Mouse (Mus musculus) neural tube, embryonic 15.5 days (tissue): ENCODE data around the gene Dhdds. TPM values are rescaled to one million over a fixed set of nuclear protein-coding genes. Genes with fewer than 3 reads are reported as not detected.

Experiments used
- ATAC-seq: fragments of 200-750 bp; cut with Nextera tagmentation; 2 replicates; pipeline ENCODE4 v1.8.0; 2017; ENCODE audit warnings: mild to moderate bottlenecking, moderate TSS enrichment, moderate library complexity; ENCODE audit not compliant: low FRiP score
- H3K27ac ChIP-seq: fragments of 300-500 bp; sonication (generic); replicated peaks from 2 replicates; pipeline ENCODE4 v1.5.1; 2015; ENCODE audit warnings: mild to moderate bottlenecking, inconsistent platforms
- H3K27me3 ChIP-seq: fragments of 300-500 bp; sonication (generic); replicated peaks from 2 replicates; pipeline ENCODE4 v1.6.1; 2015; ENCODE audit warnings: inconsistent platforms
- H3K36me3 ChIP-seq: fragments of 300-500 bp; sonication (generic); 2 replicates; pipeline ENCODE4 v1.6.1; 2015; ENCODE audit warnings: inconsistent platforms
- H3K4me1 ChIP-seq: fragments of 300-500 bp; sonication (generic); 2 replicates; pipeline ENCODE4 v1.6.1; 2015; ENCODE audit warnings: inconsistent platforms
- H3K4me2 ChIP-seq: fragments of 300-500 bp; sonication (generic); 2 replicates; pipeline ENCODE4 v1.6.1; 2015; ENCODE audit warnings: inconsistent platforms, mild to moderate bottlenecking, moderate library complexity
- H3K4me3 ChIP-seq: fragments of 300-500 bp; sonication (generic); replicated peaks from 2 replicates; pipeline ENCODE4 v1.5.1; 2015; ENCODE audit warnings: mild to moderate bottlenecking, inconsistent platforms
- H3K9ac ChIP-seq: fragments of 300-500 bp; sonication (generic); replicated peaks from 2 replicates; pipeline ENCODE4 v1.6.1; 2015; ENCODE audit warnings: mild to moderate bottlenecking, inconsistent platforms
- H3K9me3 ChIP-seq: fragments of 300-500 bp; sonication (generic); replicated peaks from 2 replicates; pipeline ENCODE4 v1.6.1; 2016; ENCODE audit warnings: inconsistent platforms
- WGBS: fragments of 180-500 bp; shearing (Covaris S2); methylation state at CpG from one replicate; pipeline ENCODE4 v1.1.7; 2015; ENCODE audit warnings: mixed read lengths; 5-methylcytosine and 5-hydroxymethylcytosine counted together
- polyA plus RNA-seq: library from polyadenylated mRNA; unstranded; fragments of >200 nt; fragmentation: Nextera tagmentation; extraction: Ambion mirVana; gene quantifications from 2 replicates; pipeline ENCODE4 v1.2.1, GENCODE M21; 2015

The Dhdds gene
- 47.0 and 47.4 TPM in 2 replicates for polyA plus RNA-seq

DNA sequence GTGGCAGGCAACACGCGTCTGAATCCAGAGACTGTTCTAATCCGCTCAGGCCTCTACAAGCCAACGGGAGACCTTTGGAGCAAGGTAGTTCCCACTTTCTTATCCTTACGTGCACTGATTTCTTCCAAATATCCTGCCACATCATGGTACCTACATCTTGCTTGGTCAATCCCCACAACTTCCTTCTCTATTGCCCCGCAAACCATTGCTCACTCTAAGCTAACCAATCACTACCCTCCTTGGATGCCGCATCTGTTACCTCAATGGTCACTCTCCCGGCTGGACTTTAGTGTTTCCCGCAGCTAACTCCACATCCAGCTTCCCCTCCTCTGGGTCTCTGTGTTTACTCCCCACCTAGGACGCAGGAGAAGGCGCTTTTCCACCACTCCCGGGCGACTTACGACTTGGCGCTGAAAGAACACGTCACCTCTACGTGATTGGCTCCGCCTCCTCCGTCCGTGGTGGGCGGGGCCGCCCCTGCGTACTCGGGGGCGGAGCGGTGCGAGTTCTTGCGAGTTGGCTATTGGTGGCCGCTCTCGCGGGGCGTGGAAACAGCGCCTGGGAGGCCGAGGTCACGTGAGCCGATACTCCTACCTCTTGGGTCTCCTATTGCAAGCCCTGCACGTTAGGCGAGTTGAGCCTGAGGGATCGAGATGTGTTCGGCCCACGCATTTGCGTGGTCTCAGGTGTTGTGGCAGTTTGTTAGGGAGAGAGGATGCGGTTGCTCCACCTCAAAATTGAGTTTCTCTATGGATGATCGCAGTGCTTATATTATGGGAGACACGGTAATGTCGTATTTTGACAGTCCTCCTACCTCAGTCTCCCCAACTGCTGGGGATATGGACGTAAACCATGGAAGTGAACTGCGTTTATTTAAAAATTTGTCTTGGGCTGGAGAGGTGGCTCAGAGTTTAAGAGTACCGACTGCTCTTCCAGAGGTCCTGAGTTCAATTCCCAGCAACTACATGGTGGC lies at the start of gene Dhdds:
TSS of gene Dhdds (minus strand) at position 453 of the 973 bp plus-strand sequence.
- H3K27ac ChIP-seq: peak within 1 kb of the TSS; percentile 66
- peaks cover 15% of the 10 kb centered on the region for H3K4me1 ChIP-seq
- peaks cover 10% of the 10 kb centered on the region for H3K36me3 ChIP-seq
- H3K9ac ChIP-seq: peak within 1 kb of the TSS; percentile 67
- peak; percentile 98 for ATAC-seq
- peak within 1 kb of the TSS; percentile 69 for H3K4me3 ChIP-seq
- WGBS: under 1% methylated on average over 49 of the region's 49 CpGs
- peak within 1 kb of the TSS; percentile 93 for H3K4me2 ChIP-seq
- H3K9me3 ChIP-seq: no peaks in the 10 kb centered on the region
- no peaks in the 10 kb centered on the region for H3K27me3 ChIP-seq

DNA sequence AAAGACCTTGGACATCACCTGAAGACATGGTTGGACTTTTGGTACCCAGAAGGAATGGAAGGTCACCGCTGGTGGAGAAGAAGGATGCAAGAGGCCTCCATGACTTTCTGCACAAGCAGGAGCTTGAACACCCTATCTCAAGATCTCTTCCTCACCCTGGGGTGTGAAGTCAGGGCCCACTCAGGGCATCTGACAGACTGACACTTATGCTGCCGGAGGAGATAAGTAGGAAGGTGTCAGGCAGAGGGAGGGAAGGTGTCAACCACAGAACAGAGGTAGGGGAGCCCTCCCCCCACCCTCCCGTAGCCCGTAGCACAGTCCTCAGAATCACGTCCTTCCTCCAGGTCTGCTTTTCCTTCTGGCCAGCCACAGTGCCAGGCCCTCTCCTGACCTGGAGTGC lies 46.9 kb upstream of the Dhdds start:
- ATAC-seq: no peak
- no peak overlapping the region for H3K27ac ChIP-seq
- H3K27me3 ChIP-seq: no peaks in the 10 kb centered on the region
- WGBS: 88% methylated on average over 5 of the region's 5 CpGs
- H3K4me3 ChIP-seq: no peak overlapping the region
- no peaks in the 10 kb centered on the region for H3K9me3 ChIP-seq
- no peak overlapping the region for H3K9ac ChIP-seq
- H3K4me1 ChIP-seq: peaks cover 3% of the 10 kb centered on the region; the same call in 1 of the 2 replicates
- no peaks in the 10 kb centered on the region for H3K36me3 ChIP-seq
- no peak overlapping the region for H3K4me2 ChIP-seq

DNA sequence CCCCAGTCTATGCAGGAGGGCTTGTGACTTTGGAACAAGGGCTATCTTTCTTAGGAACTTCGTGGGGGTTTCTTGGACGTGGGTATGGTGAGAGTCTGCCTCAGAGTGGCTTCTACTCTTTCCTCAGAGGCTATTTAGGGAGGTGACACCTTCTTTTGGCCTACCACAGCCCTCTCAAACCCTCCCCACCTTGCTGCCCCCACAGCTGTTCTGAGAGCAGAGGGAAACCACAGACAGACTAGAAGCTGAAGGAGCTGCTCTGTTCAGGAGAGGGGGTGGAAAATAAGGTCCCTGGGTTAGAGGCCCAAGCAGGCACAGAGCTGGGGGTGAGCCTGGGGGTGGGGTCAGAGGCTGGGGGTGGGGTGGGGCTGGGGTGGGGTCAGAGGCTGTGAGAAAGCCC lies 42.3 kb upstream of the Dhdds start:
- no peak for ATAC-seq
- 61% methylated on average over 2 of the region's 2 CpGs for WGBS

DNA sequence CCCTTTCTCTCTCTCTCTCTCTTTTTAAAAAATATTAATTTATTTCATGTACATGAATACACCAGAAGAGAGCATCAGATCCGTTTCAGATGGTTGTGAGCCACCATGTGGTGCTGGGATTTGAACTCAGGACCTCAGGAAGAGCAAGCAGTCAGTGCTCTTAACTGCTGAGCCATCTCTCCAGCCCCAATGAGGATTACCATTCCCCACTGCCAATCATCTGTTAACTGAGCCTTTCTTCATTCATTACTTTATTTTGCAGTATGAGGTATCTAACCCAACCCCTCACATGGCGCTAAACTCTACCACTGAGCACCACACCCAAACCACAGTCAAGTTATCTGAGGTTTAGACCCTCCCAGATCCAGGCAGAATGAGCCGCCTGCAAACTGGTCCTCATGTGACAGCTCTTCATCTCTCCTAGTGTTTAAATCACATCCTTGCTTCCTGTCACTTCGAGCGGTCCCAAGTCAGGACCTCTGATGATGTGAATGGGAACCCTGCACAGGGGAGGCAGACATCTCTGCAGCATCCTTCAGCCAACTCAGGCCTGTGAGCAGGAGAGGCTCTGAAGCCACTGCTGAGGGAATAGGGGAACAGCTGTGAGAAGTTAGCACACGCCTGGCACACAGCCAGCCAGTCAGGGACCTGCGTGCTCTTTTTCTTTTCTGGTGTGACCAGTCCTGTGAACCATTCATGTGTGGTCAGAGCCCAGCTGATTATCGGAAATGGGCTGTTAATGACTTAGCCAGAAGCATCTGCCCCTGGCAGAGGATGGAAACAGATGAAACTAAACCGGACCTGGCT lies 40.8 kb upstream of the Dhdds start:
- Histone ChIP-seq H3K27me3 (no peaks in the 10 kb centered on the region), H3K4me3 (no peak overlapping the region), H3K4me2 (no peak overlapping the region), H3K9me3 (no peaks in the 10 kb centered on the region), H3K27ac (no peak overlapping the region), H3K4me1 (peaks cover 4% of the 10 kb centered on the region; the same call in 1 of the 2 replicates), H3K9ac (no peak overlapping the region), H3K36me3 (no peaks in the 10 kb centered on the region)
- ATAC-seq: no peak
- 52% methylated on average over 9 of the region's 9 CpGs for WGBS

More for the DNA sequence above, 42.3 kb upstream of the Dhdds start:
- Histone ChIP-seq H3K27me3 (no peaks in the 10 kb centered on the region), H3K27ac (no peak overlapping the region), H3K9me3 (no peaks in the 10 kb centered on the region), H3K4me2 (no peak overlapping the region), H3K4me3 (no peak overlapping the region), H3K4me1 (peaks cover 4% of the 10 kb centered on the region; the same call in 1 of the 2 replicates), H3K36me3 (no peaks in the 10 kb centered on the region), H3K9ac (no peak overlapping the region)

DNA sequence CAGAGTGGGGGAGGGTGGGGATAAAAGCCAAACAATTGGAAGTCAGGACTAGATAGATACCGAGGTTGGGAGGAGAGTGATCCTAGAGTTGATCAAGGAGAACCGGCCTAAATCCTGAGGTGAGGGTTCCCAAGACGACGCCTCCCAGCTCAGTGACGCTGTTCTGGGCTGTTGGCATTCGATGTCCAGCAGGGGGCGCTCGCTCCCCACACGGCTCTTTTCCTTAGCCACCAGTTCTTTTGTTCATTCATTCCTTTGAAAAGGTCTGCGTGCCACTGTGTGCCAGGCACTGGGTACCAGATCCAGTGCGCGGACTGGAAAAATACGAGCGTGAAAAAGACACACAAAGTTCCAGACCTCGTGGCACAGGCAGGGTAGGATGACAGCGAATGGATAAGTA lies 35.2 kb upstream of the Dhdds start:
- H3K4me3 ChIP-seq: no peak overlapping the region
- H3K27ac ChIP-seq: no peak overlapping the region
- no peak for ATAC-seq
- H3K4me1 ChIP-seq: peaks cover 5% of the 10 kb centered on the region; the same call in 1 of the 2 replicates
- peak overlapping the region; percentile 33; the same call in 1 of the 2 replicates for H3K4me2 ChIP-seq
- no peaks in the 10 kb centered on the region for H3K27me3 ChIP-seq
- WGBS: 4% methylated on average over 16 of the region's 16 CpGs
- H3K36me3 ChIP-seq: no peaks in the 10 kb centered on the region
- no peak overlapping the region; the same call in 1 of the 2 replicates for H3K9ac ChIP-seq
- no peaks in the 10 kb centered on the region for H3K9me3 ChIP-seq

DNA sequence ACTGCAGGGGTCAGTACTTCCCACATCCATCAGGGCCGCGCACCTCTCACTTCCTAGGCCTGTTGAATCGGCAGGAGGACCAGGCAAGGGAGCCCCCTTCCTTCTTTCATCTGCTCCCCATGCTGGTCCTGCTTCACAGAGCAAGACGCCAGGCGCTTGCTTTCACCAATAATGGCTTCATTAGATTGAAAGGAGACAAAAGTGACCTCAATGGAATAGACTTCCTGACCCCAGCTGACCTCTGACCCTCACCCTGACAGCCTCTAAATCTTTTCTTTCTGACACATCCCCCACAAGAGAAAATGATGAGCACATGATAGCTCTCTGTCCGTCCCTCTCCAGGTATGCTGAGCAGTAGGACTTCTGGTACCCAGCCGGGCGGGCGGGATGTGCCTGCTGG lies 25.1 kb upstream of the Dhdds start:
- Histone ChIP-seq H3K27me3 (no peaks in the 10 kb centered on the region), H3K4me2 (no peak overlapping the region), H3K4me1 (no peaks in the 10 kb centered on the region), H3K27ac (no peak overlapping the region), H3K4me3 (no peak overlapping the region), H3K36me3 (no peaks in the 10 kb centered on the region), H3K9ac (no peak overlapping the region), H3K9me3 (no peaks in the 10 kb centered on the region)
- 35% methylated on average over 9 of the region's 9 CpGs for WGBS
- no peak for ATAC-seq

DNA sequence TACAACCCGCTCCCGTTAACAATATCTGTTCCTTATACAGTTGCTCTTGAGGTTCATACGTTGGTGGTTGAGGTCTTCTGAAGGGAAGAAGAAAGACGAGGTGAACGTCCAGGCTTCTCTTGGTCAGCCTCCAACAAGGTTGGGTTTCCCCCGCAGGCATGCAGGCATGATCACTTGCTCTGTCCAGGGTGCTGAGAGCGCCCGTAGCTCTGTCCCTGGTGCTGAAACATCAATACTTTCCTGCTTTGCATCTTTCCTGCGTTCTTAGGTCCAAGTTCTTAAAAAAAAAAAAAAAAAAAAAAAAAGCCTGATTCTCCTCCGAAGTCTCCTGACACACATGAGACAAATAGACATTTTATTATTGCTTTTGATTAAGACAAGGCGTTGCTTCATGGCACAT lies 19.9 kb upstream of the Dhdds start:
- Histone ChIP-seq H3K4me3 (peak overlapping the region; percentile 5; the same call in 1 of the 2 replicates), H3K36me3 (no peaks in the 10 kb centered on the region), H3K9me3 (no peaks in the 10 kb centered on the region), H3K9ac (no peak overlapping the region), H3K27ac (no peak overlapping the region), H3K27me3 (peaks cover 26% of the 10 kb centered on the region), H3K4me1 (peaks cover 42% of the 10 kb centered on the region), H3K4me2 (peak overlapping the region; percentile 64)
- ATAC-seq: no peak
- 4% methylated on average over 11 of the region's 11 CpGs for WGBS

DNA sequence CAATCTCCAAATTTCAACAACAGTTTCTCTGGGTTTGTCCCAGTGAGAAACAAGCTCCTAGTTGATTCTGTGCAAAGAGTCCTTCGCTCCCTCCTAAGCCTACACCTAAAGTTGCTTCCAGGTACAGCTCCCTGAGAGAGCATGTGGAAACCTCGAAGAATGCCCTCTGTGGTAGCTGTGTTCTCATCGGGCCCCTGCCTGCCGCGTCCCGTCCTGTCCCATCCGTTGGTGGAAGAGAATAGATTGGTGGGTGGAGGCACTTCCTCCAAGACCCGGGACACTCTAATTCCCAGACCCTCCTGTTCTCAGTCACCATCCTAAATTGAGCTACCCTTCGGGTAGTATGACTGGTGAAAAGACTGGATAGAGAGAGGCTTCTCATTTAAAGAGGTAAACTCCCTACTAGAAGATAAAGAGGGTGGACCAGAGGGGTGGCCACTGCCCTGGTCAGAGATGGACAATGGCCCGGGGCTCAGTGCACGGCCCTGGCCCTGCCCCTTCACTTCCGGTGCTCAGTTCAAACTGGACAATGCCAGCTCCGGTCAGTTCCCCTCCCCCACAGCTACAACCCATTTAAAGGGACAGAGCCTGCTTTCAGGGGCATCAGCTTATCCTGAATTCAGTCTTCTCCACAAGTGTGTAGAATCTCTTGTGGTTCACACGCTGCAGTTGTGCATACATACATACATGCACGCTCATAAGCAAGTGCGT lies 19.1 kb upstream of the Dhdds start:
- WGBS: 3% methylated on average over 16 of the region's 16 CpGs
- Histone ChIP-seq H3K4me2 (peak overlapping the region; percentile 64), H3K4me3 (peak overlapping the region; percentile 30), H3K36me3 (no peaks in the 10 kb centered on the region), H3K27ac (peak overlapping the region; percentile 74), H3K9me3 (no peaks in the 10 kb centered on the region), H3K4me1 (peaks cover 42% of the 10 kb centered on the region), H3K9ac (peak overlapping the region; percentile 34; the same call in 1 of the 2 replicates), H3K27me3 (peaks cover 26% of the 10 kb centered on the region)
- ATAC-seq: peak; percentile 85

DNA sequence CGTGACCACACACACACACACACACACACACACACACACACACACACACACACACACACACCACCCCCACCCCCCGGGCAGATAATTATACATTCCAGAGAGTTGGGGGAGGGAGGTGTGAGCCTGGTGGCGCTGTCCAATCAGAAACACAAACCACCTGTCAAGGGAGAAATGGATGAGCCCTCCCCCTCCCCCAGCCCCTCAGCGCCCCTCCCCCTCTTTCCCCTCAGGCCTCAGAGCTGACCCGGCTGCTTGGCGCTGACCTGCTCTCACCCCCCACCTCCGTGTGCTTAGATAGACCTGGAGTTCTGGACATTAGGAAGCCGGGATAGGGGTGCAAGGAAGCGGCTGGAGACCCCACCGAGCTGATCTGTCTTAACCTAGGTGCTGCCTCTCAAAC lies 18.5 kb upstream of the Dhdds start:
- H3K4me2 ChIP-seq: peak overlapping the region; percentile 64
- peaks cover 26% of the 10 kb centered on the region for H3K27me3 ChIP-seq
- ATAC-seq: no peak
- peaks cover 42% of the 10 kb centered on the region for H3K4me1 ChIP-seq
- H3K9me3 ChIP-seq: no peaks in the 10 kb centered on the region
- H3K9ac ChIP-seq: no peak overlapping the region
- 2% methylated on average over 8 of the region's 10 CpGs for WGBS
- peak overlapping the region; percentile 30 for H3K4me3 ChIP-seq
- peak overlapping the region; percentile 74 for H3K27ac ChIP-seq
- no peaks in the 10 kb centered on the region for H3K36me3 ChIP-seq

DNA sequence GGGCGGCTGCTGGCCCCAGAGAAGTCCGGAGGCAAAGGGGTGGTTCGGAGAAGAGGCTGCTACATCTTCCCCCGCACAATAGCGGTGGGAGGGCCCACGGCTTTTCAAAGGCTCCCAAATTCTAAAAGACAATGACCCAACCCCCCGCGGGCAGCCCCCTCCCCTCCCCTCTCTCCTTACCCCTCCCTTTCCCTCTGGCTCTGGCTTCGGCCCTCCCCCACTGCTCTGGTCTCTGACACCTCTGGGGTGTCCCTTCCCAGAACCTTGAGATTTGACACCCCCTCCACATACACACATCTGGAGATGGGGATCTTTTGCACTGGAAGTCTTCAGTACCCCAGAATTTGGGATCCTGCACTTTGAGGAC lies 18.0 kb upstream of the Dhdds start, which contains the start of gene Lin28a:
TSS of gene Lin28a (minus strand) at position 63 of the 367 bp plus-strand sequence.
- no peaks in the 10 kb centered on the region for H3K36me3 ChIP-seq
- peak within 1 kb of the TSS; percentile 38 for H3K4me3 ChIP-seq
- H3K27ac ChIP-seq: peak within 1 kb of the TSS; percentile 74
- no peak for ATAC-seq
- no peaks in the 10 kb centered on the region for H3K9me3 ChIP-seq
- 0% methylated on average over 8 of the region's 9 CpGs for WGBS
- H3K27me3 ChIP-seq: peaks cover 26% of the 10 kb centered on the region
- peak within 1 kb of the TSS; percentile 64 for H3K4me2 ChIP-seq
- peak within 1 kb of the TSS; percentile 34; the same call in 1 of the 2 replicates for H3K9ac ChIP-seq
- H3K4me1 ChIP-seq: peaks cover 42% of the 10 kb centered on the region
